Mouse (Mus musculus): ENCODE data around the gene Cnbd2.

DNA sequence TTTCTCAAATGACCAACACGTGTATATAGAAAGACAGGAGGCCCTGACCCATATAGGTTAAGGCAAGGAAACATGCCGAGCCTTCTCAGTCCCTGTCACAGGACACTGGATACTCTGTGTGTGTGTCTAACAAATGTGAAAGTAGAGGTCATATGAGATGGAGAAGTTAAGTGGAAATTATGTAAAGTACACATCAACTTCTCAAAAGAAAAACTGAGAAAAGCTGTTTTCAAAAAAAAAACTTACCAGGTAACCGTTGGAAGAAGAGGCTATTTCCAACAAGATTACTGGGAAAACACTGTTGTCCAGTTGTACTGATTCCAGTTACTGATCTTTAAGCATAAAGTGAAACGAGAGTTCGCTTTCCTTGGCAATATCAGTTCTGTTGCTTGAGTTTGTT is 1.2 kb upstream of the Cnbd2 start:
- TF ChIP-seq POLR2A (IDR thresholded peaks at IDR 0.05; ENCODE audit: insufficient read length, low read depth) (no peak), TCF12 (IDR thresholded peaks at IDR 0.05; ENCODE audit: insufficient read depth, poor library complexity, severe bottlenecking) (no peak)
